ENCODE assay signal across 8 mouse cellular contexts in genomic region chr11:69123693-69124497, GRCm38 (mm10). TPM values are rescaled to one million over a fixed set of nuclear protein-coding genes. Genes with fewer than 3 reads are reported as not detected.
DNase-seq lines count a peak whose midpoint lies in the region; ATAC-seq and TF ChIP-seq lines count a peak whose summit lies in the region.

No protein-coding gene starts in this region.

- intact Hi-C loops in gastrocnemius, adult 2 months (cut with DNase I) = loop anchor here (1.0 to 5.0 kb wide), 6 partner anchors 27 to 293 kb away; no protein-coding TSS in a partner anchor

- H3K27me3 ChIP-seq in hindbrain, postnatal 0 days (ENCODE audit: insufficient read depth, low read length) = no peaks in the 10 kb centered on the region

- H3K27ac ChIP-seq in gastrocnemius, adult 2 months = peak overlapping the region; percentile 87
- H3K27ac ChIP-seq in hindbrain, postnatal 0 days = peak overlapping the region; percentile 89

- peak; percentile 94 for DNase-seq in ZHBTc4 (ENCODE audit: low read depth, low spot score)
- DNase-seq in gastrocnemius, adult 2 months = peak; percentile 90
- peak; percentile 95 for DNase-seq in hindbrain, postnatal 0 days (ENCODE audit: low spot score)
- peak; percentile 95 to 97 for DNase-seq in left cerebral cortex, adult 18-20 months (ENCODE audit: low spot score in 2 of 2)
- peak; percentile 89 to 90 for DNase-seq in lung, postnatal 4 days
- peak; percentile 93 for DNase-seq in retina, postnatal 1 day
- peak; percentile 88 for DNase-seq in thymus, postnatal 4 days

- peak; percentile 19 for ATAC-seq in common myeloid progenitor, adult 5-6 weeks (replicated peaks; ENCODE audit: low read depth, poor library complexity, severe bottlenecking)
- ATAC-seq in hindbrain, postnatal 0 days = peak; percentile 60

- H3K9me3 ChIP-seq in hindbrain, postnatal 0 days (ENCODE audit: low read length) = no peaks in the 10 kb centered on the region

- H3K4me3 ChIP-seq in gastrocnemius, adult 2 months = peak overlapping the region; percentile 74
- peak overlapping the region; percentile 77 for H3K4me3 ChIP-seq in hindbrain, postnatal 0 days (ENCODE audit: low read length)

- H3K9ac ChIP-seq in hindbrain, postnatal 0 days (replicated peaks; ENCODE audit: low read length) = peak overlapping the region; percentile 58

- H3K36me3 ChIP-seq in hindbrain, postnatal 0 days (ENCODE audit: insufficient read depth, low read length) = no peaks in the 10 kb centered on the region

- WGBS in hindbrain, postnatal 0 days = under 1% methylated on average over 31 of the region's 31 CpGs

- H3K4me1 ChIP-seq in hindbrain, postnatal 0 days (ENCODE audit: insufficient read depth, low read length) = peaks cover 19% of the 10 kb centered on the region

- TF ChIP-seq CTCF in gastrocnemius, adult 2 months (IDR thresholded peaks at IDR 0.05) = no peak
- no peak for TF ChIP-seq CTCF in hindbrain, postnatal 0 days (IDR thresholded peaks at IDR 0.05; ENCODE audit: low read depth)

- peak overlapping the region; percentile 97 for H3K4me2 ChIP-seq in hindbrain, postnatal 0 days (ENCODE audit: low read depth, low read length)

RNA-seq across cellular contexts. Expression of gene 9130213A22Rik, which starts 1.5 kb away (rescaled TPM):
- not detected in 2 replicates for total RNA-seq in common myeloid progenitor, adult 5-6 weeks (2017)
- under 1 TPM in 1 of 2 experiments, not detected in 1; 0.20 TPM for total RNA-seq in gastrocnemius, adult 2 months (2021)
- total RNA-seq in hindbrain, postnatal 0 days (2014; rRNA removed) = 1.2 and 1.4 TPM in 2 replicates
- 1.0 and 1.2 TPM in 2 replicates for polyA plus RNA-seq in hindbrain, postnatal 0 days (2015; fragmentation: Nextera tagmentation; extraction: Ambion mirVana)
- under 1 TPM; 0.53 to 0.98 TPM for total RNA-seq in left cerebral cortex, adult 18-20 months (2021)

RNA-seq across cellular contexts. Expression of gene Aloxe3, which starts 1.8 kb away (rescaled TPM):
- total RNA-seq in common myeloid progenitor, adult 5-6 weeks (2017) = 6.9 TPM in 1 of 2 replicates, not detected in the other
- not detected for total RNA-seq in gastrocnemius, adult 2 months (2021)
- total RNA-seq in hindbrain, postnatal 0 days (2014; rRNA removed) = 12.5 and 14.2 TPM in 2 replicates
- polyA plus RNA-seq in hindbrain, postnatal 0 days (2015; fragmentation: Nextera tagmentation; extraction: Ambion mirVana) = 13.0 and 13.5 TPM in 2 replicates
- 1 to 10 TPM; 4.4 to 6.8 TPM for total RNA-seq in left cerebral cortex, adult 18-20 months (2021)

RNA-seq across cellular contexts. Expression of gene Hes7, which starts 3.7 kb away (rescaled TPM):
- not detected in 2 replicates for total RNA-seq in common myeloid progenitor, adult 5-6 weeks (2017)
- total RNA-seq in gastrocnemius, adult 2 months (2021) = not detected
- 1.4 and 2.5 TPM in 2 replicates for total RNA-seq in hindbrain, postnatal 0 days (2014; rRNA removed)
- polyA plus RNA-seq in hindbrain, postnatal 0 days (2015; fragmentation: Nextera tagmentation; extraction: Ambion mirVana) = 1.3 and 1.9 TPM in 2 replicates
- under 1 TPM; 0.42 to 0.79 TPM for total RNA-seq in left cerebral cortex, adult 18-20 months (2021)

RNA-seq across cellular contexts. Expression of gene Per1, which starts 28.9 kb away (rescaled TPM):
- 9.3 and 16.9 TPM in 2 replicates for total RNA-seq in common myeloid progenitor, adult 5-6 weeks (2017)
- 10 to 100 TPM; 68.2 to 76.8 TPM for total RNA-seq in gastrocnemius, adult 2 months (2021)
- 24.4 and 27.1 TPM in 2 replicates for total RNA-seq in hindbrain, postnatal 0 days (2014; rRNA removed)
- 11.9 and 15.9 TPM in 2 replicates for polyA plus RNA-seq in hindbrain, postnatal 0 days (2015; fragmentation: Nextera tagmentation; extraction: Ambion mirVana)
- total RNA-seq in left cerebral cortex, adult 18-20 months (2021) = 100 to 1,000 TPM; 129 to 133 TPM

RNA-seq across cellular contexts. Expression of gene Alox12b, which starts 32.9 kb away (rescaled TPM):
- total RNA-seq in common myeloid progenitor, adult 5-6 weeks (2017) = not detected in 2 replicates
- total RNA-seq in gastrocnemius, adult 2 months (2021) = not detected
- total RNA-seq in hindbrain, postnatal 0 days (2014; rRNA removed) = 1.7 and 2.0 TPM in 2 replicates
- polyA plus RNA-seq in hindbrain, postnatal 0 days (2015; fragmentation: Nextera tagmentation; extraction: Ambion mirVana) = 1.1 and 1.2 TPM in 2 replicates
- 10 to 100 TPM in 1 of 2 experiments, 1 to 10 TPM in 1; 9.8 to 13.7 TPM for total RNA-seq in left cerebral cortex, adult 18-20 months (2021)

Comparison
In these comparisons a context has a peak if more than half of its experiments do, and no peak if none do; other contexts are left out.
1. Peak in every context shown above with its lines: DNase-seq, ATAC-seq, H3K4me3 ChIP-seq and H3K27ac ChIP-seq.